Mouse (Mus musculus): ENCODE measurements around the gene Mlkl. TPM values are rescaled to one million over a fixed set of nuclear protein-coding genes. Genes with fewer than 3 reads are reported as not detected.

Gene Mlkl
- polyA plus RNA-seq, 1 experiment from 2014 or later = 1.7 TPM

Other genes starting within 250 kb of the Mlkl start
- not detected in 2 replicates for gene Clec18a, start 245.8 kb downstream of the Mlkl start, polyA plus RNA-seq (2014; fragmentation: Nextera tagmentation; extraction: Ambion mirVana)
- 6.3 and 7.1 TPM in 2 replicates for gene Pdpr, start 243.5 kb downstream of the Mlkl start, polyA plus RNA-seq (2014; fragmentation: Nextera tagmentation; extraction: Ambion mirVana)
- gene Glg1, start 79.0 kb downstream of the Mlkl start, polyA plus RNA-seq (2014; fragmentation: Nextera tagmentation; extraction: Ambion mirVana) = 90.0 and 91.8 TPM in 2 replicates
- 61.0 and 66.5 TPM in 2 replicates for gene Rfwd3, start 38.0 kb downstream of the Mlkl start, polyA plus RNA-seq (2014; fragmentation: Nextera tagmentation; extraction: Ambion mirVana)
- 0.97 and 1.5 TPM in 2 replicates for gene Fa2h, start 55.6 kb upstream of the Mlkl start, polyA plus RNA-seq (2014; fragmentation: Nextera tagmentation; extraction: Ambion mirVana)
- 5.2 TPM in 2 replicates for gene Wdr59, start 183.9 kb upstream of the Mlkl start, polyA plus RNA-seq (2014; fragmentation: Nextera tagmentation; extraction: Ambion mirVana)
- 27.0 and 34.2 TPM in 2 replicates for gene Znrf1, start 197.9 kb upstream of the Mlkl start, polyA plus RNA-seq (2014; fragmentation: Nextera tagmentation; extraction: Ambion mirVana)

Measured in intestine, embryonic 14.5 days (tissue).